In genomic region chr13:43454431-43454830, GRCm38 (mm10) we compare ENCODE assay signal across 20 mouse cellular contexts.
"Had no signal": no experiment of that assay in that cellular context is flagged by ENCODE, and none has a peak within 500 bp of the region (broad histone marks: within the 10 kb centered on the region; RNA-seq: fewer than 3 reads in every experiment).

No protein-coding gene starts in this region.

- H3K4me3 ChIP-seq: intestine, embryonic 15.5 days; kidney, embryonic 15.5 days; left cerebral cortex, adult 2 months; limb, embryonic 12.5 days; limb, embryonic 15.5 days; midbrain, embryonic 12.5 days; midbrain, embryonic 15.5 days; neural tube, embryonic 12.5 days; neural tube, embryonic 15.5 days had no signal

- H3K27me3 ChIP-seq: intestine, embryonic 15.5 days; kidney, embryonic 15.5 days; limb, embryonic 12.5 days; limb, embryonic 15.5 days; midbrain, embryonic 12.5 days; midbrain, embryonic 15.5 days; neural tube, embryonic 12.5 days; neural tube, embryonic 15.5 days had no signal

- H3K4me1 ChIP-seq: limb, embryonic 15.5 days had no signal

- H3K27ac ChIP-seq: intestine, embryonic 15.5 days; kidney, embryonic 15.5 days; left cerebral cortex, adult 2 months; limb, embryonic 12.5 days; limb, embryonic 15.5 days; liver, embryonic 14.5 days; midbrain, embryonic 12.5 days; midbrain, embryonic 15.5 days; neural tube, embryonic 12.5 days; neural tube, embryonic 15.5 days had no signal

- DNase-seq: kidney, adult 11 months; kidney, adult 8-10 months; kidney, postnatal 10 days; kidney, postnatal 36 days; layer of hippocampus, postnatal 36 days; left cerebral cortex, postnatal 4 days; liver, postnatal 0 days; lung, embryonic 14.5 days; right cerebral cortex, adult 18-20 months; right cerebral cortex, postnatal 14 days had no signal

- H3K36me3 ChIP-seq: intestine, embryonic 15.5 days; limb, embryonic 12.5 days; limb, embryonic 15.5 days; midbrain, embryonic 12.5 days; midbrain, embryonic 15.5 days; neural tube, embryonic 12.5 days; neural tube, embryonic 15.5 days had no signal
